Mouse (Mus musculus) stomach, embryonic 16.5 days (tissue): ENCODE data around the gene Phf21a. TPM values are rescaled to one million over a fixed set of nuclear protein-coding genes. Genes with fewer than 3 reads are reported as not detected.

ENCODE experiments used
- ATAC-seq: fragments of 200-750 bp; cut with Nextera tagmentation; 2 replicates; pipeline ENCODE4 v1.8.0; 2017; ENCODE audit warnings: moderate number of reproducible peaks, moderate TSS enrichment; ENCODE audit not compliant: insufficient read depth, low FRiP score
- H3K27ac ChIP-seq: fragments of 300-500 bp; sonication (generic); 2 replicates; pipeline ENCODE4 v1.5.1; 2014; ENCODE audit warnings: low read length
- H3K27me3 ChIP-seq: fragments of 300-500 bp; sonication (generic); 2 replicates; pipeline ENCODE4 v1.6.1; 2014; ENCODE audit warnings: low read length, control low read depth, mixed read lengths; ENCODE audit not compliant: control insufficient read depth, insufficient read depth
- H3K36me3 ChIP-seq: fragments of 300-500 bp; sonication (generic); 2 replicates; pipeline ENCODE4 v1.6.1; 2014; ENCODE audit warnings: low read length; ENCODE audit not compliant: control insufficient read depth, insufficient read depth
- H3K4me1 ChIP-seq: fragments of 300-500 bp; sonication (generic); 2 replicates; pipeline ENCODE4 v1.6.1; 2014; ENCODE audit warnings: low read length, control low read depth, mixed read lengths; ENCODE audit not compliant: control insufficient read depth, insufficient read depth
- H3K4me2 ChIP-seq: fragments of 300-500 bp; sonication (generic); 2 replicates; pipeline ENCODE4 v1.6.1; 2014; ENCODE audit warnings: low read depth, low read length, mixed read lengths
- H3K4me3 ChIP-seq: fragments of 300-500 bp; sonication (generic); replicated peaks from 2 replicates; pipeline ENCODE4 v1.5.1; 2014; ENCODE audit warnings: mild to moderate bottlenecking, low read length
- H3K9ac ChIP-seq: fragments of 300-500 bp; sonication (generic); 2 replicates; pipeline ENCODE4 v1.6.1; 2014; ENCODE audit warnings: low read length
- H3K9me3 ChIP-seq: fragments of 300-500 bp; sonication (generic); replicated peaks from 2 replicates; pipeline ENCODE4 v1.6.1; 2016; ENCODE audit warnings: low read length, control low read depth; ENCODE audit not compliant: control insufficient read depth
- WGBS: fragments of 180-500 bp; shearing (Covaris S2); extraction: QIAGEN DNeasy Blood & Tissue Kit; methylation state at CpG from one replicate; pipeline ENCODE4 v1.1.7; 2014; 5-methylcytosine and 5-hydroxymethylcytosine counted together
- polyA plus RNA-seq: library from polyadenylated mRNA; unstranded; fragments of >200 nt; fragmentation: Nextera tagmentation; extraction: Ambion mirVana; gene quantifications from 2 replicates; pipeline ENCODE4 v1.2.1, GENCODE M21; 2015

The Phf21a gene
- polyA plus RNA-seq, 1 experiment from 2014 or later: 23.8 TPM

DNA sequence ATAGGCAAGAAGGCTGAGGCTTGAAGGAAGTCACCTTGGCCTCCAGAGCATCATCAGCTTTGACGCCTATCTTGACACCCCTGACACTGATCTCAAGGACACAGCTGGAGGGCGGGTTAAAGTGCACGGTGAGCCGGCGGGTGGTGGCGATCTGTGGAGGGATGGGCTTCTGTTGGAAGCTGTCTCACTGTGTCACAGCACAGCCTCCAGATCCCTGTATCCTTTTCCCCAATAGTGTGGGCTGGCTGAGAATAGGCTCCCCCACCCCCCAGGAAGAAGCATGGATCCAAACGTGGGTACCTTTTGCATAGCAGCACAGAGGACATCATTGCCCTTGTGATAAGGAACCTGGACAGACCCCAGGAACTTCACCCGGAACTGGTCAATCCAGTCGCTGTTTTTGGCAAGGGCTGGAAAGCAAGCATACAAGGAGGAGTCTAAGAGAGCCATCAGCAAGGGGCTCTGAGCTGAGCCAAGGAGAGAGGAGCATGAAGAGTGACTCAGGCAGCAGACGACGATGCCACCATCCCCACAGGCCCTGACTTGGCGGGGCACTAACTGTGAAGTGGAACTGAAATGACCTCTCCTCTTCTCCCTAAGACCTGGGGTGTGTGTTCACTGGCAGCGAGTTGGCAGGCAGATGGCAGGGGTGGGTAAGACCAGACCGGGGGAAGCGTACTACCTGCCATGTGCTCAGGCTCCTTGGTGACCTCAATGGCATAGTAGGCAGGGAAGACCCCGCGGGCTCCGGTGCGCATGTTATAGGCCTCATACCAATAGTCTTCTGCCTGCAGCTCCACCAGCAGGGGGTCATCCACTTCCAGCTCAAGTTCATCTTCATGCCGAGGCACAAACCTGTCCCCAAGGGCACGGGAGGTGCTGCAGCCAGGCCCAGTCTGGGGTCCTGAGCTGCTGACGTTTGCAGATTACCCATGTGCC lies 292.5 kb downstream of the Phf21a start:
- Histone ChIP-seq H3K9me3 (no peaks in the 10 kb centered on the region), H3K4me2 (no peak overlapping the region), H3K27ac (no peak overlapping the region), H3K4me1 (peaks cover 19% of the 10 kb centered on the region), H3K27me3 (no peaks in the 10 kb centered on the region), H3K36me3 (0 out of 2 replicates have a peak, but pooled peaks cover 2% of the 10 kb centered on the region), H3K9ac (no peak overlapping the region), H3K4me3 (no peak overlapping the region)
- WGBS: 79% methylated on average over 22 of the region's 22 CpGs
- ATAC-seq: no peak

DNA sequence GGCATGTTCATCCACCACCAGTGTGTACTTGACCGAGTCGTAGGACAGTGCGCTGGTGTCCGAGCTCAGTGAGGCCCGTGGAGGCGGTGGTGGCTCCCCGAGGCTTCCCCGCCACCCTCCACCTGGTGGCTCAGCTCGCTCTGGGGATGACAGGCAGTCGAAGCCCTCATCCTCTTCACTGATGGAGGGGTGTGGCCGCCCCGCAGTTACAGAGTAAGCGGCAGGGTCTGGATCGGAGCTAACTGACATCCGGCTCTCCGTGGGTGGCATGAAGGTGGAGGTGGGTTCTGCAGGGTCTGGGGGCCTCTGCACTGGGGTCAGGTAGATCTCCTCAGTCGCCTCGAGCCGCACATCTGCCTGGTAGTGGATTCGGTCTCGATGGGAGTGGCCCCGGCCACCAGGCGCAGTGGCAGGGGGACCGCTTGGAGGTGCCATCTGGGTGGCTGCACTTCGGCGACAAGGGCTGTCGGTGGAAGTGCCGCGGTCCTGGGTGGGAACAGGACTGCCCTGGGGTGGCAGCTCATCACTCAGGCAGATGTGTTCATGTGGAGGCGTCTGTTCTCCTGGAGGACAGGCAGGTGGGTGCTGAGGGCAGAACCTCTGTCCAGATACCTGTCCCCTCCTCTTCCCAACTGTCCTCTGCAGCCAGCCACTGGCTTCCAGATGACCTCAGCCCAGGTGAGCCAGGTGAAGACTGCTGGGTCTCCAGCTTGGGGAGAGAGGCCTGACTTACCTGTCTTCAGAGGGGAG lies 294.1 kb downstream of the Phf21a start:
- no peak overlapping the region for H3K4me3 ChIP-seq
- H3K36me3 ChIP-seq: 0 out of 2 replicates have a peak, but pooled peaks cover 2% of the 10 kb centered on the region
- ATAC-seq: no peak
- H3K4me2 ChIP-seq: no peak overlapping the region
- peaks cover 31% of the 10 kb centered on the region for H3K4me1 ChIP-seq
- H3K27ac ChIP-seq: no peak overlapping the region
- H3K9ac ChIP-seq: no peak overlapping the region
- WGBS: 86% methylated on average over 30 of the region's 30 CpGs
- no peaks in the 10 kb centered on the region for H3K27me3 ChIP-seq
- no peaks in the 10 kb centered on the region for H3K9me3 ChIP-seq

DNA sequence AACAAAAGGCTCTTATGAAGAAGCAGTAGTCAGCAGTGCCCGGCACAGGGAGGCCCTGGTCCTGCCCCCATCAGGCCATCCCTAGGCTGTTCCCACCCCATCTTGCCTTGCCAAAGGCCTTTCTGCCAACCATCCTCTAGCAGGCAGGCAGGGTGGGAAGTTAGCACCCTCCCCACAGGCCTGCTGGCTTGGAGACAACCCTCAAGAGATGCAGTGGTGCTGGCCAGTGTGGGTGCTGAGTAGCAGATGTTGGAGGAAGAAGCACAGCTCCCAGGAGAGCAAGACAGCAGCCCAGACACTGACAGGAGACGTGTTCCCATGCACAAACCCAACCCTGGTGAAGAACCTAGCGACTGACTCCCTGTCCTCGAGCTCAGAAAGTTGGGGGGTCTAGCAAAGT lies 294.7 kb downstream of the Phf21a start:
- Histone ChIP-seq H3K36me3 (0 out of 2 replicates have a peak, but pooled peaks cover 2% of the 10 kb centered on the region), H3K4me3 (no peak overlapping the region), H3K27me3 (no peaks in the 10 kb centered on the region), H3K4me2 (0 out of 2 replicates have a peak overlapping the region, but pooled peaks have one; percentile 73), H3K27ac (no peak overlapping the region), H3K4me1 (peaks cover 36% of the 10 kb centered on the region), H3K9ac (peak overlapping the region; percentile 73; the same call in 1 of the 2 replicates), H3K9me3 (no peaks in the 10 kb centered on the region)
- WGBS: 76% methylated on average over 4 of the region's 4 CpGs
- no peak for ATAC-seq

DNA sequence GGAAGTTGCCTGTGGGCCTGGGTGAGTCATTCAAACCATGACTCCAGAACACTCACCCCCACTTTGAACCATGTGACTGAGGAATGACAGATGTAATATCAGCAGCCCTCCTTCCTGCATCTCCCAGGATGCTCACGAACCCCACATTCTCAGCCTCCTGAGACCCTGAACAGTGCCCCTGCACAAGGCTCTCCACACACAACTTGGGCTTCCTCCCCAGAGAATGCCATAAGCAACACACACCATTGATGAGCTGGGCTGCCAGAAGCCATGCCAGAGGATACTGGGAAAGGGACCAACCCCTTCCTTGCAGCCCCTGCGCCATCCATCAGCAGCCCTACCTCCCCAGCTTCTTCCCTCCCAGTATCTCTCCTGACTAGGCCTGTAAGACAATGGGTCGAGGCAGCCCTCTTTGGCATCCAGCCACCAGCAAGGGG lies 295.2 kb downstream of the Phf21a start:
- peak overlapping the region; percentile 58 for H3K4me3 ChIP-seq
- H3K4me2 ChIP-seq: peak overlapping the region; percentile 73
- H3K9ac ChIP-seq: peak overlapping the region; percentile 73
- H3K9me3 ChIP-seq: no peaks in the 10 kb centered on the region
- H3K27me3 ChIP-seq: no peaks in the 10 kb centered on the region
- peaks cover 37% of the 10 kb centered on the region for H3K4me1 ChIP-seq
- H3K36me3 ChIP-seq: 0 out of 2 replicates have a peak, but pooled peaks cover 2% of the 10 kb centered on the region
- ATAC-seq: no peak
- WGBS: 47% methylated on average over 3 of the region's 3 CpGs
- peak overlapping the region; percentile 55 for H3K27ac ChIP-seq

DNA sequence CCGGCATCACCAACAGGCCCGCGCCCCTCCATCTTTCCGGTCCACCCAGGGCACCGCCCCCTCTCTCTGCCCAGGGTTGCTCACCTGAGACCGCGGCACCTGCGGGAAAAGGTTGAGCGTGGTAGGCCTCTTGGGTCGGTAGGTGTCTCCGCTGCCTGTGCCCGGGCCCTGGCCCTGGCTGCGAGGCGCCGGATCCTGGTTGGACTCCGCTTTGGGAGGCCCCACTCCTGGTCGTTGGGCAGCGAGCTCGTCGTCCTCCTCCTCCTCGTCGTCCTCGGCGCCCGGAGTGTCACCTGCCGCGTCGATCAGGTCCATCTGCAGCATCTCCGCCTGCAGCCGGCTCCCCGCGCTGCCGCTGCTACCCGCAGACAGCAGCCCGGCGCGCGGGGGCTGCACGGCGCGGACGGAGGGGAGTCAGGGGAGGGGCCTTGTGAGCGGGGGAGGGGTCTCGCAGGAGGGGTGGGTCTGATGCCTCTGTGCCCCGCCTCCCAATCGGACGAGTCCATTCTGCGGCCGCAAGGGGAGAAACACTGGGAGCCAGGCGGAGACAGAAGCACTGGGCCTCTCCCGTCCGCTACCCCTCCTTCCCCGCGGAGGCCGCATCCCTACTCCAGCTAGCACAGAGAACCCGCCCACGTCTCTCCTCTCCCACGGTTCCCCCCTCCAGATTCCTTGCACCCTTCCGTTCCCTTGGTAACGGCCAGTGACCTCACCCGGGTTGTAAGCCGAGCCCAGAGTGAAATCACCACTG lies 296.1 kb downstream of the Phf21a start:
- Histone ChIP-seq H3K36me3 (0 out of 2 replicates have a peak, but pooled peaks cover 2% of the 10 kb centered on the region), H3K27ac (peak overlapping the region; percentile 55), H3K27me3 (no peaks in the 10 kb centered on the region), H3K4me1 (peaks cover 37% of the 10 kb centered on the region), H3K4me3 (peak overlapping the region; percentile 58), H3K9me3 (no peaks in the 10 kb centered on the region), H3K9ac (peak overlapping the region; percentile 73), H3K4me2 (peak overlapping the region; percentile 73)
- under 1% methylated on average over 62 of the region's 62 CpGs for WGBS
- ATAC-seq: peak; percentile 90

DNA sequence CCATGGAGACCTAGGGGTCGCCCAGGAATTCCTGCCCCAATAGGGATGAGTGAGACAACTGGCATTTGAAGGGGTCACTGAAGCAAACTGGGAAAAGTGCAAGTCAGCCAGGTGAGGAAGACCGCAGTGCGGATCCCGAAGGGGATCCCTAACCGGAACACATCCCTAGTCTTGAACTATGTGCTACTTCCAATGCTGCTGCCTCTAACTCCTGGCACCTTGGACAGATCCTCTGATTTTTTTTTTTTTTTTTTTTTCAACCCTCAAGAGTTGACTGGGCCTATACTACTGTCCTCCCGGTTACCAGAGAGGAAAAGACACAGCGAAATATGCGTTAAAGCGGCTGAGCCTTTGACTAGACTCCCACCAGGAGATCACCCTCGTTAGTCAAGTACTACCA lies 296.7 kb downstream of the Phf21a start:
- 6% methylated on average over 10 of the region's 10 CpGs for WGBS
- no peaks in the 10 kb centered on the region for H3K9me3 ChIP-seq
- peak overlapping the region; percentile 73; the same call in 1 of the 2 replicates for H3K9ac ChIP-seq
- H3K27ac ChIP-seq: peak overlapping the region; percentile 55; the same call in 1 of the 2 replicates
- peak overlapping the region; percentile 58 for H3K4me3 ChIP-seq
- H3K36me3 ChIP-seq: no peaks in the 10 kb centered on the region
- no peaks in the 10 kb centered on the region for H3K27me3 ChIP-seq
- H3K4me2 ChIP-seq: peak overlapping the region; percentile 73
- no peak for ATAC-seq
- peaks cover 37% of the 10 kb centered on the region for H3K4me1 ChIP-seq

DNA sequence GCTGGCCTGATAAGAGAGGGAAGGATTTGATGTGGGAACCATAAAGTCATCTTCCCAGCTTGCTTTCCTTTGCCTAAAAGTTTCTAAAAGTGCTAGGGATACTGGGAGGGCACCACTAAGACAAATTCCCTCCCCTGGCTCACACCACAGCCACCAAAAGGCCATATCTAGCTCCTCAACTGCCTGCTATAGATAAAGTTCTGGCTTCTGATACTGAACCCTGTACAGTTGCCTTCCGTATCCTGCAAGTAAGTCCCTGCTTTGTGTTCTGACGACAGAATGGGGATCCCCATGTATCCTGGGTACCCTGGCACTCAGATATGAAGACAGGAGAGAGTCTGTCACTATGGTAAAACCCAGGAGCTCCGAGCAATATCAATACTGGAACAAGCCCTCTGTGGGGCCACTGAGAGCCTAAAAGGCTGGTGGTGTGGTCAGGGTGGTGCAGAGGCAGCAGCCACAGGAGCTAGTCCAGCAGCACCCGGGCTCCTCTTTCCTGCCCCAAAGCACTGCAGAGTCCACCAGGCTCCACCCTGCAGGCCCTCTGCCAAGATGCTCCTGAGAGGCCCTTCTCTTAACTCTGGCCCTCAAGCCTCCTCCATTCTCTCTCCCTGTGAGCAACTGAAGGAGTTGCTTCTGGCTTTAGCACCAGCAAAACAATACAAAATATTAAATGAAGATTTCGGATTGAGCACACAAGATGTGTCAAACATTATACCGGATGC lies 297.5 kb downstream of the Phf21a start:
- 72% methylated on average over 6 of the region's 6 CpGs for WGBS
- H3K4me1 ChIP-seq: peaks cover 37% of the 10 kb centered on the region
- H3K4me3 ChIP-seq: no peak overlapping the region
- H3K9ac ChIP-seq: no peak overlapping the region
- 0 out of 2 replicates have a peak overlapping the region, but pooled peaks have one; percentile 73 for H3K4me2 ChIP-seq
- H3K9me3 ChIP-seq: no peaks in the 10 kb centered on the region
- H3K36me3 ChIP-seq: no peaks in the 10 kb centered on the region
- 0 out of 2 replicates have a peak overlapping the region, but pooled peaks have one; percentile 55 for H3K27ac ChIP-seq
- no peak for ATAC-seq
- no peaks in the 10 kb centered on the region for H3K27me3 ChIP-seq

DNA sequence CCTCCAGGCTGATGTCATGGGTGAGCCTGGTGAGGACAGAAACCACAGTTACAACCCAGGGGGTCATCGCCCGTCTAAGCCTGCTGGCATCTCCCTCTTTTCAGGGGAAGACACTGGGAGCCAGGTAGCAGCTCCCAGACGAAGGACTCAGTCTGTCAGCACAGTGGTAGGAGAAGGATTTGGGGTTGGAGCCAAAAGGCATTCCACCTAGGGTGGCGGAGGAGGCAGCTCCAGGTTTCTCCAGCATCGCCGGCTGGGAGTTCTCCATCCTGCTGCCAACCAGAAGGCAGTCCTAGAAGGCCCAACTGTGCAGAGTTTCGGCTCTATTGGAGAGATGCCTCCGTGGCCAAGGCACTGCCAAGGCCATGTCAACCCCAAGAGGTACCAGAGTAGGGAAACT lies 298.2 kb downstream of the Phf21a start:
- Histone ChIP-seq H3K9me3 (no peaks in the 10 kb centered on the region), H3K4me1 (peaks cover 37% of the 10 kb centered on the region), H3K9ac (no peak overlapping the region), H3K4me3 (no peak overlapping the region), H3K27me3 (no peaks in the 10 kb centered on the region), H3K27ac (no peak overlapping the region), H3K4me2 (peak overlapping the region; percentile 53; the same call in 1 of the 2 replicates), H3K36me3 (no peaks in the 10 kb centered on the region)
- WGBS: 87% methylated on average over 8 of the region's 8 CpGs
- no peak for ATAC-seq
